Mouse (Mus musculus): ENCODE measurements around the gene Ucma.

Gene Ucma

DNA sequence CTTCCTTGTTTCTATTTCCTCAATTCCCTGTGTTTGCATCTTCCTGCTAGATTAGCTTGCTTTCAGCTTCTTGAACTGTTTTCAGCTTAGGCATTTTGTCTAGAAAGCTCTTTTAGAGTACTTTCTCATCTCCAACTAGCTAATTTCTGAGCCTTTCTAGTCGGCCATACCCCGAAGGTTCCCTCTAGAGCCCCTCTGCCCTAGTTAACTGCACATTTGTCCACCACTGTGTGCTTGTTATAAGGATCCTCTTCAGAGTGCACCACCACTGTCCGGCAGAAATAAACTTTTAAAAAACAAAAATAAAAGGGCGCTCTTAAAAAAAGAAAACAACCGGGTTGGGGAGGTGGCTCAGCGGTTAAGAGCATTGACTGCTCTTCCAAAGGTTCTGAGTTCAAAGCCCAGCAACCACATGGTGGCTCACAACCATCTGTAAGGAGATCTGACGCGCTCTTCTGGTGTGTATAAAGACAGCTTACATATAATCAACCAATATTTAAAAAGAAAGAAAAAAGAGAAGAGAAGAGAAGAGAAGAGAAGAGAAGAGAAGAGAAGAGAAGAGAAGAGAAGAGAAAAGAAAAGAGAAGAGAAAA is 36.1 kb downstream of the Ucma start:
- no peak for DNase-seq

DNA sequence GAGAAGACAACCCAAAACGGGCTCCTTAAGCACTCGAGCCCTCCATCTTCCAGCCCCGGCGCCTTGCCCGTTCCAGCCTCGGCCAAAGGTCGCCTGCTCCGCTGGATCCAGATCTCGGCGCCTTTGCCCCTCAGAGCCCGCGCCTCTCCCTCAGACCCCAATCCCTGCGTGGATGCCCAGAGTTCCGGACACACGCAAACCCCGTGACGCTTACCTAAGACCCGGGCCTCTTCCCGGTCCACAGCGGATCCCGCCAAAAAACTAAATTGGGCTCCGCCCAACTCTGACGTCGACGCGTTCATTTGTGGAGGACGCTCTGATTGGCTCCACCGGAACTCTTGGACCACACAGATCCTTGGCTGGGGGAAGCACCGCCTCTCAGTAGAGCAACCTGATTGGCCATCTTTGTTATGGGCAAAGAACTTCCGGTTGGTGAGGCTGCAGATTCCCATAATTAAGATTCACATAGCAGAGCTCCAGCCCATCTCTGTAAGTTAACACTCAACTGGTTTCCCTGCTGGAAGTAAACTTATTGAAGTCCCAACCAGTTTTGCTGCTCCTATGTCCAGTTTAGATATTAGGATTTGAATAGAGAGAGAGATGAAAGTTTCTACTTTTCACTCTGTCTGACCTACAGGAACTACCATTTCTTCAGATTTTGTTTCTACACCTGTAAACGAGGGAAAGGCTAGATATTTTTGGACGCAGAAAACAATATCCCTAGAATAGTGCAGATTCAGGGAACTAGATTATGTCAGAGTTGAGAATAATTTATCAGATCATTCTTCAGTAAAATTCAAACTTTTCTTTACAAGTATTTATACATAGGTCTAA is 36.8 kb downstream of the Ucma start, which contains the start of gene Mcm10:
TSS of gene Mcm10 (minus strand) at position 301 of the 834 bp plus-strand sequence.
- DNase-seq: peak; percentile 99

DNA sequence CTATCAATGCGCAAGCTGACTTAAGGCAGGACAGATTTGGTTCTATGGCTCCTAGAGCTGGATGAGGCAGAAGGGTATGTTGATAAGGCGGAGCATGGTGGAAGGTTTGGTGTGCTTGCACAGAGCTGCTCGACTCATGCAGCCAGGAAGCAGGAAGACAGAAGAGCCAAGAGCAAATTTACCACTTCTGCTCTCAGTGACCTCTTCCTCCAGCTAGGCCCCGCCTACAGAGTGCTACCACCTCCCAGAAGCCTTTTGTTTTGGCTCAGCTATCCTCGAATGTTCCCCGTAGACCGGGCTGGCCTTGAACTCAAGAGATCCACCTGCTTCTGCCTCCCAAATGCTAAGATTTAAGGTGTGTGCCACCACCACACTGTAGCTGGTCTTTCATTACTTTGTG is 38.7 kb downstream of the Ucma start:
- DNase-seq: peak; percentile 90

DNA sequence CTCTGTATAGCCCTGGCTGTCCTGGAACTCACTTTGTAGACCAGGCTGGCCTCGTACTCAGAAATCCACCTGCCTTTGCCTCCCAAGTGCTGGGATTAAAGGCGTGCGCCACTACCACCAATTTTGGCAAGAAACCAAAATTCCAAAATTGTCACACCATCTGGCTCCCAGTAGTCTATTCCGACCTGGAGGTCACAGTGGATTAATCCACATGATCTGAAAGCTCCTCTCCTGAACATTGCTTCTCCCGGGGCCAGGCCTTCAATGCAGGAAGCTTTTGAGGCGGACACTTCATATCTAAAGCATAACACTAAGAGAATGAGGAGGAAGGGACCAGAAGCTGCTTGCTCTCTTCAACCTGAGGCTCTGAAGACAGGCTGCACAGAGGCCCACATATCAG is 39.6 kb downstream of the Ucma start:
- DNase-seq: peak; percentile 55

DNA sequence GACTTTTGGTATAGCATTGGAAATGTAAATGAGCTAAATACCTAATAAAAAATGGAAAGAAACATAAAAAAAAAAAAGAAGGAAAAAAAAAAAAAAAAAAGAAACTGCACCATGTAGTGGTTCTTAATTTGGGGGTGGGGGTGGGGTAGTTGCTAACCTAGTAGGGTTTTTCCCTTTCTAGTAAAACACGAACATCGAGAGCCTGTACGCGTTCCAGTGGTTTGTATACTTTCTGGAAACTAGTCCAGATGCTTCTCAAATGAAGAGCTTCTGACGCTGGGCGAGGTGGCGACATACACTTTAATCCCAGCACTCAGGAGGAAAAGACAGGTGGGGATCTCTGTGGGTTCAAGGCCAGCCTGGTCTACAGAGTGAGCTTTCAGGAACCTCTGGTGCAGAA is 41.0 kb downstream of the Ucma start:
- DNase-seq: peak; percentile 66

DNA sequence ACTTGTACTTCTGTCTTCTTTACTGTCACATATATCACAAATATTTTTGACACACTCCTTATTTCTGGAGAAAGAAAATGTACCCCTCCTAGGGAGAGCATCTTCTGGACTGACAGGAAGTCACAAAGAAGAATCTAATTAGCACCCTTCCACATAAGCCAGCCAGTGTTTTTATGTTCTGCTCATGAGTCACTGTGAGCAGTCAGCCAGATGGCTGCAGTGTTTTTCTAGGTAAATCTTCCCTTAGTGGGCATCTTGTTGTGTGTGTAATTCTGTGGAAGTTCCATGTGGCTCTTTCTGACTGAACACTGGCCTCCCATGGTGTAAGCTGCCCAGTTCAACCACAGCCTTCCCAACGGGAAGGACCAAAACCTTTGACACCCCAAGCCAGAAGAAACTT is 43.8 kb downstream of the Ucma start:
- no peak for DNase-seq

DNA sequence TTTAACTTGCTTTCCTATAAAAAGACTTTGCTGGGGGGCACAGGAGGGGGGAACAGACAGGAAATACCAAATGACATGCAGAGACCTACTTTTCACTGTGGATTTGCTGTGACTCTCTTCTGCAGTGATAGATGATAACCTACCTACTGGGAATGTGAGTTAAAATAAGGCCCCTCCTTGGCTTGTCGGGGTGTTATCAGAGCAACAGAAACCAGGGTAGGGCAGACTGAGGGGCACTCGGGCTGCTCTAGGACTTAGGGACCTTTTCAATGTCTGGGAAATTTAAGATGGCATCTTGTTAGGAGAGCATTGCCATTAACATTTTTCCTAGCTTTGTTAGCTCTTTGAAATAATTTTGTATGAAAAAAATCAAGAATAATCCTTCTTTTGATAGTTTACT is 47.4 kb downstream of the Ucma start:
- no peak for DNase-seq

DNA sequence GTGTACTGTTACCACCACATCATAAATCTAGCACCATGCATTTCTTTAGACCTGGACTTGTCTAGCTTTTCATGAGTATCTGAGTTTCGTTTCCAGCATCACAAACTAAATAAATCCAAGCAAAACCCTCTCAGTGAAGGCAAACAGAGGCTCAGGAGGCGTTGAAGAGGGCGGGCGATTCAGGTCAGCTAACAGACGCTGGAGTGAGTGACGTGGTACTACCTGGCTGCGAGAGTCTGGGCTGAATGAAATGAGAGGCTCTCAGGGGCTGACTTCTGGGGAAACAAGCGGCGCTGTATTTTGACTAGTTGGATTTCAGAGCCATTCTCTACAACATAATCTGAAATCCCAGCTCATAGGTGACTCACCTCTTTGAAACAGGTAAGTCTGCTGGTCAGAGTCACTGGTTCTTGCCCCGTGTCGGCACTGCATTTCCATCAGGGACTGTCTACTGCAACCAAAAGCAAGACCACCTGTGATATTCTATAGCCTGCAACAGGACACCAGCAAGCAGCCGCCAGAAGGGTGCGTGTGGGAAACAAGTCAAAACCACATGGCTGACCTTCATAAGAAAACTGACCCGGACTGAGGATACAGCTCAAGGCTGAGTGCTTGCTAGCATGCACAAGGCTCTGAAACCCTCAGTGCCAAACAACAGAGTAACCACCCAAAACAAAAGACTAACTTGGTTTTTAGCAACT is 47.9 kb downstream of the Ucma start:
- DNase-seq: peak; percentile 56

DNA sequence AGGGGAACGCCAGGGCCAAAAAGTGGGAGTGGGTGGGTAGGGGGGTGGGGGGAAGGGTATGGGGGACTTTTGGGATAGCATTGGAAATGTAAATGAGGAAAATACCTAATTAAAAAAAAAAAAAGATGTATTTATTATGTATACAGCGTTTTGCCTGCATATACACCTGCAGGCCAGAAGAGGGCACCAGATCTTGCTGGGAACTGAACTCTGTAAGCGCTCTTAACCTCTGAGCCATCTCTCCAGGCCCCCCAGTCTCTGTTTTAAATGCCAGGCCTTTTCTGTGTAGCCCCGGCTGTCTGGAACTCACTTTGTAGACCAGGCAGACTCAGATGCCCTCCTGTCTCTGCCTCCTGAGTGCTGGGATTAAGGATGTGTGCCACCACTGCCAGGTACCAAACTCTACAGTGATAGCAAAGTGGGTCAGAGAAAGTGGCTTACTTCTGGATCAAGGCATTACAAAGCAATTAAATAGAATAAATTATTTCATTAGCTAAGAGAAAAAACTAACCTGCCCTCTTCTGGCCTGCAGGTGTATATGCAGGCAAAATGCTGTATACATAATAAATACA is 49.3 kb downstream of the Ucma start:
- peak; percentile 71 for DNase-seq

DNA sequence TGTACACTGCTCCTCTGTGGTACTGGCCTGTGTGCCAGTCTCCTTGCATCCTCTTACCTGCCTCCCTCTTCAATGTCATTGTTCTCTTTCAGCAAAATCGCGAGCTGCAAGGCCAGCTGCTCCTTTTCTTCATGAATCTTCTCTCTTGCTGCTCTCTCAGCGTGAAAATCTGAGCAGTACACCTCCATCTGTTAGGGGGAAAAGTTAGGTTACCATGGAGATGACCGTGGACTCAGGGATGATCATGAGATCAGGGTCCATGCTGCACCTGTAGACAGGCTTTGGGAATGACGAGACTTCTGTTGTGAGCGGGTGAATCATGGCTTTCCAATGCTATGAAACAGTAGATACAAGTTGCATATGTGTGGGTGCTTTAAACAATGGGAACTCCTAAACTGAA is 51.1 kb downstream of the Ucma start:
- no peak for DNase-seq

DNA sequence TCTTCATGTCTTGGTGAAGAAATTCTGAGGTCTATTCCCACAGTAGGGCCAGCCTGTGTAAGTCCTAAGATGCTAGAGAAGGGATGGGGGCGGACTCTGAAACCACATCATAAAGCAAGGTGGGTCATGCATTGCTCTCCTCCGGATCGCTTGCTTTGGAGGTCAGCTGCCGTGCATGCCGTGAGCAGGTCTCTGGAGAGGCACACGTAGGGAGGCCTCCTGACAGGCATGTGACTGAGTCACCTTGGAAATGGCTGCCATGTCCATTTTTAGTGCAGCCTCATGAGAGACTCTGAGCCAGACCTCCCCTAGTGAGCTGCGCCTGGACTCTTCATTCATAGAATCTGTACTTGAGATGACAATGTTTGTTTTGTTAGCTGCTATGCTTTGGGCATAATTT is 52.1 kb downstream of the Ucma start:
- DNase-seq: peak; percentile 96

DNA sequence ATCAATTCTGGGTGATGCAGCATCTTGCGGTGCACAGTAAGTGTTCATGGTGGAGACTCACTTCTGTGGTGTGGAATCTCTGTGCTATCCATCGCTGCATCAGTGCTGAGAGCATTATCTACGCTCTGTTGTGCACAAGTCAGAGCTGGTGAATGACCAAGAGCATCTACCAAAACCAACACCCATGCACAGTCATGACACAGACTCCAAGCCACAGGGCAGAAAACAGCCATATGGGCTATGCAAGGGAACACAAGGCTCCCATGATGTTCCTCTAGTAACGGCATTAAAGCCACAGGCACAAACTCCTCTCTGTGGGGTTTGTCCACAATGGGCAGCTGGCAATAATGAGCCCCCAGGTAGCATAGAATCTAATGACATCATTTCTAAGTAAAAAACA is 53.9 kb downstream of the Ucma start:
- DNase-seq: peak; percentile 86

DNA sequence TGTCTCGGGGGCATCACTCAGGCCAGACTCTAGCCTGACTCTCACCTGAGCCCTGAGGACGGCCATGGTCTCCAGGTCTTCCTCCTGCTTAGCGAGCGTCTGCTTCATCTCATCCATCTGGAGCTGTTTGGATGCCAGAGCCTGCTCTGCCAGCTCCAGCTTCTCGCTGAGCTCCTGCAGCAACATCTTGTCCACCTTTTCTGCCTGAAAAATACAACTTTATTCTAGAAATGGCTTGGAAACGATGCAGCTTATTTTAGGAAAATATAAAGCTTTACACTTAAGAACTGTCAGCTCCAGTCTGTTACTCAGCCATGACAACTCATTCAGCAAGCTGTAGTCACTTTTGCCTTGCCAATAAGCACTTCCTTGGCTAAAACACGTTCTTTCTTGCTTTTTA is 55.3 kb downstream of the Ucma start:
- DNase-seq: peak; percentile 69

DNA sequence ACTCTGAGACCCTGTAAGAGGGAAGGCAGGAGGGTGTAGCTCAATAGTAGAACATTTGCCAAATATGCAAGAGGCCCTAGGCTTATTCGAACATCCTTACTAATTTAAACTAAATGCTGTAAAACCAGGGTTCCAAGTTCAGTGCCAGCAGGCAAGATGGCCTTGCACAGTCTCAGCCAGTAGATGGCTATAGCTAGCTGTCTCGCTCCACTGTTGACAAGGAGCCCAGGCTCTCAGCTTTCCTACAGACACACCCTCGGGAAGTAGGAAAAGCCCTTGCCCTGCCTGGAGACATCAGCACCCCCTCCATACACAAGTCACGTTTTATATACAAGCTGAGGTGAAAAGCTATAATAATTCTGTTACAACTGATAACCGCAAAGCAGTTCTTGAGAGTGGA is 56.7 kb downstream of the Ucma start:
- DNase-seq: peak; percentile 59

DNA sequence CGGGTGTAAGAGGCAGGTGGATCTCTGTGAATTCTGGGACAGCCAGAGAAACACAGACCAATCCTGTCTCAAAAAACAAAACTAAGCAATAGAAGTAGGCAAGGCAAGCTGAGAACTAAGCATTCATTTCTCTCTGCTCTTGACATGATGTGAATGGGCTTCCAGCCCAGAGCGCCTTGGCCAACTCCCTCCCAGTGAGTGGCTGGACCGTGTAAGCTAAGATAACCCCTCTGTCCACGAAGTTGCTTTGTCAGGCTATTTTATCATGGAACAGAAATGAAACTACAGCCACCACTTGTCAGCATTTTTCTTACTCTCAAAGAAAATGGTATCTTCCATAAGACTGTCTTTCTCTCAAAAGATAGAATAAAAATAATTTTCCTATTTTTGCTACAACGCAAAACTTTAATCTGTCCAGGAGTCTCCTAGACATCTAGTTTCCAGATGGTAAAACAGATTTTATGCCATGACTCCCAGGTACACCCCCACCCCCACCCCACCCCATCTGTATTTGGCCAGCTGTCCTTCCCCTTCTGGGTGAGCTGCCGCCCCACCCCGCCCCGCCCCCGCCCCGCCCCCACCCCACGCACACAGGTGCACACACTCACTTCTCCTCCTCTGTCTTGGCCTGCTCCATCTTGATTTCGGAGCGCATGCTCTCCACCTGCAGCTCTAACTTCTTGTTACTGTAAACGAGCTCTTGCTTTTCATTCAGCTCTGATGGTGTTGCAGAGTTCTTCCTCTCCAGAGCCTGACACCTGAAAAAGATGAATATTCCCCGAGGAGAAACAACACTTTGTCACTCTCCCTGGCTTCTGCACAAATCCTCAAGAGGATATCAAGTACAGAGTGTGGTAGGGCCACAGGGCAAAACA is 57.9 kb downstream of the Ucma start:
- peak; percentile 88 for DNase-seq

DNA sequence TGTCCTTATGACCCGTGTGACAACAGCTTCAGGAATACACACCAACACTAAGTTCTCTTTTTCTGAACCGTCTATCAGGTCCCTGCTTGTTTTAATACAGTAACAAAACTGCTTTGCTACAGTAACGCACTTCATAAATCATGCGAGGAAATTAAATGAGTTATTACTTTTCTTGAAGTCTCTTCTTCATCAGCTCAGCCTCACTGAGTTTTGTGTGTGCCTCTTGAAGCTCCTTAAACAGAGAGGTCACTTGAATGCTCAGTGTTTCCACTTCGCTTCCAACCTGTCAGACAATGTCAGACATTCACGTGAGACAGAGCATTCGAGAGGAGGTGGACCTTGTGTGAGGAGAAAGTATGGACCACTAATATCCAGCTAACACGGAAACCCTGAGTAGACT is 58.9 kb downstream of the Ucma start:
- no peak for DNase-seq

DNA sequence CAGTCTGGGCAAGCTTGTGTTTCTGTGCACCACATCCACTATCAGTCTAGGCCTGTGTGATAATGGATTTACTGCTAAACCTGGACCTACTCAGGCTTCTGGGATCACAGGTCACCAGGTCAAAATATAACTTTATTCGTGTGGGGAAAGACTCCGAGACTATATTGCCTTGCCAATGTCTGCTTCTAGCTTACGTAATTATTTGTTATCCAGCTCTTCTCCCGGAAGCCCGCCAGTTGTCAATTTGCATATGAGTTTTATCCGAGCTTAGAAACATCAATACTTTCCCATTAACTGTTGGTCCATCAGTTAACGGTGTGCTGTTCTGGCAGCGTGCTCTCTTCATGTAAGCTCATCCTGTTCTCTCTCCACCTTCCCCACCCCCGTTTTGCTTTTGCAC is 59.3 kb downstream of the Ucma start:
- no peak for DNase-seq

All from heart, adult 11 months (tissue).